Mouse (Mus musculus) liver, postnatal 0 days (tissue): ENCODE measurements at regions not wholly inside any gene's neighbourhood (a gene's known extent, or its start where the extent isn't known, plus 50 kb on each side); places are given as distances from the start of the nearest gene placed in this dataset.

Source experiments
- ATAC-seq: fragments of 200-750 bp; cut with Nextera tagmentation; 2 replicates; pipeline ENCODE4 v1.8.0; 2017; ENCODE audit warnings: mild to moderate bottlenecking, moderate library complexity
- DNase-seq: peaks from one replicate; pipeline ENCODE4 v3.0.0-alpha.2; 2016
- H3K27ac ChIP-seq: fragments of 300-500 bp; sonication (generic); 2 replicates; pipeline ENCODE4 v1.5.1; 2014; ENCODE audit warnings: antibody characterized with exemption, moderate library complexity, mild to moderate bottlenecking, low read depth
- H3K27me3 ChIP-seq: fragments of 300-500 bp; sonication (generic); 2 replicates; pipeline ENCODE4 v1.6.1; 2014; ENCODE audit warnings: low read length, control low read depth, mixed read lengths; ENCODE audit not compliant: insufficient read depth
- H3K36me3 ChIP-seq: fragments of 300-500 bp; sonication (generic); replicated peaks from 2 replicates; pipeline ENCODE4 v1.6.1; 2014; ENCODE audit warnings: mild to moderate bottlenecking, control low read depth, low read length, moderate library complexity, mixed read lengths; ENCODE audit not compliant: insufficient read depth
- H3K4me1 ChIP-seq: fragments of 300-500 bp; sonication (generic); 2 replicates; pipeline ENCODE4 v1.6.1; 2014; ENCODE audit warnings: antibody characterized with exemption, mild to moderate bottlenecking, control low read depth; ENCODE audit not compliant: insufficient read depth
- H3K4me2 ChIP-seq: fragments of 300-500 bp; sonication (generic); 2 replicates; pipeline ENCODE4 v1.6.1; 2014; ENCODE audit warnings: low read depth, mild to moderate bottlenecking, low read length, moderate library complexity, mixed read lengths
- H3K4me3 ChIP-seq: fragments of 300-500 bp; sonication (generic); 2 replicates; pipeline ENCODE4 v1.5.1; 2014; ENCODE audit warnings: low read depth, low read length
- H3K9ac ChIP-seq: fragments of 300-500 bp; sonication (generic); replicated peaks from 2 replicates; pipeline ENCODE4 v1.6.1; 2014; ENCODE audit warnings: mild to moderate bottlenecking, moderate library complexity
- H3K9me3 ChIP-seq: fragments of 300-500 bp; sonication (generic); 2 replicates; pipeline ENCODE4 v1.6.1; 2016; ENCODE audit warnings: mild to moderate bottlenecking, control low read depth, low read length, mixed read lengths
- CTCF ChIP-seq: sonication (generic); IDR thresholded peaks from 2 replicates; pipeline ENCODE4 v1.5.1; 2016; ENCODE audit warnings: antibody characterized with exemption, low read depth
- EP300 ChIP-seq: IDR thresholded peaks from 2 replicates; pipeline ENCODE4 v1.6.1; 2016; ENCODE audit warnings: antibody characterized with exemption, low read depth, mild to moderate bottlenecking
- WGBS: fragments of 180-500 bp; shearing (Covaris S2); extraction: QIAGEN DNeasy Blood & Tissue Kit; methylation state at CpG from one replicate; pipeline ENCODE4 v1.1.7; 2014; ENCODE audit not compliant: insufficient replicate concordance; 5-methylcytosine and 5-hydroxymethylcytosine counted together

DNA sequence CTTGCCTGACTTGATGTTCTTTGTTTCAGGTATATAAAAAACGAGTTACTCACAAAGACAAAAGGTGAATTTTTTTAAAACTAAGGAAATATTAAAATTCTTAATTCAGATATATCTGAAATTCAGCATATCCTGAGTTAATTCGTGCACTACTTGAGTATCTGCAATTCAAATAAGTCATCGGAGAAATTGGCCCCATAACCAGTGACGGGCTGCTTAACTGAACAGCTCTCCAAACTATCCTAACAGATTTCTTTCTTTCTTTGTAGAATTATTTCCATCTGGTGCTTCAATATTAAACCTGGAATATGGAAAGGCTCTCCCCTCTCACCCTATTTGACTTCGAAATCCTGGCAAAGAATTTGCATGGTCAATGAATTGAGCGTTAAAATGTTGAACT lies 202.2 kb upstream of the Cxadr start:
- Histone ChIP-seq H3K4me3 (no peak overlapping the region), H3K9ac (no peak overlapping the region), H3K36me3 (no peaks in the 10 kb centered on the region), H3K9me3 (no peaks in the 10 kb centered on the region), H3K4me1 (no peaks in the 10 kb centered on the region), H3K4me2 (no peak overlapping the region), H3K27me3 (no peaks in the 10 kb centered on the region), H3K27ac (no peak overlapping the region)
- DNase-seq (no peak), ATAC-seq (no peak)
- TF ChIP-seq EP300 (no peak), CTCF (no peak)
- WGBS, result 68% methylated on average over 6 of the region's 6 CpGs

DNA sequence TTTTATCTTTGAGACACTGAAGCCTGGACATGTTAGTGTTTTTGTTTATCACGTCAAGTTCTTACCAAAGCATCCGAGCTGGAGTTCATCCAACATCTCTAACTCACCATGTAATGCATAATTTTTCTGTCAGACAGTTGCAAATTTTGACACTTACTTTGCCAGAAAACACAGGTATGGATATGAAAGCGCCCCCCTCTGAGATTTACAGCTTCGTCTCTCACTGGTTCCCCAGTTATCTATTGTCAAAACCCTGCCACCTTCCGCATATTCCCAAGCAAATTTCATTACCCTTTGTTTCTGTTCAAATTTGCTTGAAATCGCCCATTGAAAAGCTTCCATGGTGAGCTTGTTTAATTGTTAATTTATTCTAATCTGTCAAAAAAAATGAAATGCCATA lies 202.7 kb upstream of the Cxadr start:
- TF ChIP-seq CTCF (no peak), EP300 (no peak)
- Histone ChIP-seq H3K4me3 (no peak overlapping the region), H3K9me3 (no peaks in the 10 kb centered on the region), H3K36me3 (no peaks in the 10 kb centered on the region), H3K4me2 (no peak overlapping the region), H3K4me1 (no peaks in the 10 kb centered on the region), H3K27ac (no peak overlapping the region), H3K27me3 (no peaks in the 10 kb centered on the region), H3K9ac (no peak overlapping the region)
- DNase-seq, result no peak
- 72% methylated on average over 6 of the region's 6 CpGs for WGBS
- no peak for ATAC-seq

DNA sequence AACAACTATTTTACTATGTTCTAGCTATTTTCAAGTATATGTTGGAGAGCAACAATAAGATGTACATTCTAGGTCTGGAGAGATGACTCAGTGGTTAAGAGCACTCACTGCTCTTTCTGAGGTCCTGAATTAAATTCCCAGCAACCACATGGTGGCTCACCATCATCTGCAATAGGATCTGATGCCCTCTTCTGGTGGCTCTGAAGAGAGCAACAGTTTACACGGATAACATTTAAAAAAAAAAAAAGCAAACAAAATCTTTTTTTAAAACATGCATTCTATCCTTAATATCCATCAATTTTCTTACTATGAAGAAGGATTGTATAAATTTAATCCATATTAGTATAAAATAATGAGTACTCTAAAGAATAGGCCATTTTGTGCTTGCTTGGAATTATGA lies 204.7 kb upstream of the Cxadr start:
- no peak for TF ChIP-seq EP300
- TF ChIP-seq CTCF, result no peak; the same call in 1 of the 2 replicates
- no peaks in the 10 kb centered on the region for H3K4me1 ChIP-seq
- no peak overlapping the region for H3K27ac ChIP-seq
- no peak overlapping the region for H3K4me3 ChIP-seq
- no peaks in the 10 kb centered on the region for H3K27me3 ChIP-seq
- no peaks in the 10 kb centered on the region for H3K36me3 ChIP-seq
- H3K9me3 ChIP-seq, result no peaks in the 10 kb centered on the region
- no peak overlapping the region for H3K9ac ChIP-seq
- DNase-seq, result no peak
- no peak overlapping the region for H3K4me2 ChIP-seq
- no peak for ATAC-seq
- WGBS, result 41% methylated on average over 1 of the region's 1 CpGs

DNA sequence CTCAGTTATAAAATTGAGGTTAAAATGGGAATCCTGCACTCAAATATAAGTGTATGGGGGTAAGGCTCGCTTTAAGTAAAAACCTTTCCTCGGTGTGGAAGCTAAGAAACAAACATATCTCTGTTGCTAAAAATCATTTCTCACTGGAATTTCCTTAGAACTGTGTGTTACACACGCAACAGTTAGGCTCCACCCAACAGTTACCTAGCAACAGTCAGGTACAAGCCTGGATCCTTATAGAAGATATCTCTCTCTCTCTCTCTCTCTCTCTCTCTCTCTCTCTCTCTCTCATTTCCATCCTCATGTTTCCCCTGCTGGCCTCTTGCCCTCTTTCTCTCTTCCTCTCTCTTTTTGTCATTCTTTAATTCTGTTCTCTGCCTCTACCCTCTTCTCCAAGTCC lies 211.1 kb upstream of the Cxadr start:
- no peaks in the 10 kb centered on the region for H3K4me1 ChIP-seq
- H3K9ac ChIP-seq, result no peak overlapping the region
- no peak for TF ChIP-seq CTCF
- no peak for TF ChIP-seq EP300
- no peaks in the 10 kb centered on the region for H3K27me3 ChIP-seq
- ATAC-seq (no peak), DNase-seq (no peak)
- H3K9me3 ChIP-seq, result no peaks in the 10 kb centered on the region
- H3K4me2 ChIP-seq, result no peak overlapping the region
- 65% methylated on average over 3 of the region's 3 CpGs for WGBS
- no peak overlapping the region for H3K4me3 ChIP-seq
- no peak overlapping the region for H3K27ac ChIP-seq
- H3K36me3 ChIP-seq, result no peaks in the 10 kb centered on the region

DNA sequence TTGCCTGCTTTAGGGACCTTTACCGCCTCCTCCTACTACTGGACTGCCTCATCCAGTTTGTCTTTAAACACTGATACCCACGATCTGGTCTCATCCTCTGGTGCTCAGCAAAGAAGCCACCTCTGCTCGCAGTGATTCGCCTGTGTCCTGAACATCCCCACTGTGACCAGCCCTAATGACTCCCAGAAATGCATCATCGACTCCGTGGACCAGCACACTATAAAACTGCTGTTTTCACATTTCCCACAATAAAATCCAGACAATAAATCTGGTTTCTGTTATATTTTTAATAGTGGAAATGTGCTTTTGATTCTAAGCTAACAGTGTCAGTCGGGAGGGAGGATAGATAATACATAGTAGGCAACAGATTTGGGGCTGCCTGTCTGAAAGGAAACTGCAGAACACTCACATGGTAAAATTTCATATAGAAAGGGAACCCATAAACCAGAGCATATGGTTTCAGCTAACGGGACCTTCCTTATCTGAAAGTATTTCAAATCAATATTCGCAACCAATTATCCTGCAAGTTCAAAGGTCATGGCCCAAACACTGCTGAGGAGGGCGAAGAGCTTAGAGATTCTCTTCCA lies 233.7 kb upstream of the Cxadr start:
- 67% methylated on average over 10 of the region's 10 CpGs for WGBS
- Histone ChIP-seq H3K9me3 (no peaks in the 10 kb centered on the region), H3K27ac (no peak overlapping the region), H3K4me1 (no peaks in the 10 kb centered on the region), H3K4me2 (no peak overlapping the region), H3K36me3 (no peaks in the 10 kb centered on the region), H3K4me3 (no peak overlapping the region), H3K27me3 (no peaks in the 10 kb centered on the region), H3K9ac (no peak overlapping the region)
- no peak for DNase-seq
- no peak for TF ChIP-seq CTCF
- TF ChIP-seq EP300, result no peak
- no peak for ATAC-seq

DNA sequence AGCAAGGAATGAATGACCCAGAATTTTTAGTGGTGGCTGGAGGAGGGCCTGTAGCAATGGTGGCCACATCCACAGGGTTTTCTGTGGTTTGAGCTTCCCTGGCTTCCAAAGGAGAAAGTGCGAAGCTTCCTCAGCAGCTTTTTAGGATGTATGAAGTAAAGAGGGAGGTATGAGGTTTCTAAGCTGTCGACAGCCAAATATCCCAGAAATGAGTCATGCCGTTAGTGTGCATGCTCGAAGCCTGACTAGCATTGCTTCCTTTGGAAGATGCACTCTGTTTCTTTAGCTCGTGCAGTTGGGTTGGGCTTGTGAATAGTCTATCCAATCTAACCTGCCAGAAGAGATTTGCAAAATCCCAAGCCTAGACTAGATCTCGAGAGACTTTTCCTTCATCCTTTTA lies 240.8 kb upstream of the Cxadr start:
- Histone ChIP-seq H3K9ac (no peak overlapping the region), H3K9me3 (no peaks in the 10 kb centered on the region), H3K4me2 (no peak overlapping the region), H3K36me3 (no peaks in the 10 kb centered on the region), H3K4me1 (no peaks in the 10 kb centered on the region), H3K27me3 (no peaks in the 10 kb centered on the region), H3K4me3 (no peak overlapping the region), H3K27ac (no peak overlapping the region)
- TF ChIP-seq CTCF (no peak), EP300 (no peak)
- ATAC-seq (no peak), DNase-seq (no peak)
- 75% methylated on average over 6 of the region's 6 CpGs for WGBS

DNA sequence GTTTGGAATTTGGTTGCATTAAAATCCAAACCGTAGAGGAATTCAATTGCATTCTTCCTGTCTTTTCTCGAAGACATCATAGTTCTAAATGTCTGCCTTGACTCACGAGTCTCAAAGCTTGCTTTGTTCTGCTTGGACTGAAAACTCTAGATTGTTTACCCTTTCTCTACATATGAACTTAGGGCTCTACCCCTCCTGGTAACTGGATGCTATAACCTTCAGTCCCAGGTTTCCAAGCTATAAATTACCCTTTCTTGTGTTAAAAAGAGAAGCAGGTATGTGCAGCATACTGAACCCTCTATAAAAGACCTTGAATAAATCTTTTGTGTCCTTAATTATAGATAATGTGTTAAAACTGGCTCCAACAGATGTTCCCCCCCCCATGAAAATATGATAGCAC lies 243.7 kb upstream of the Cxadr start:
- H3K9ac ChIP-seq, result no peak overlapping the region
- ATAC-seq (no peak), DNase-seq (no peak)
- 69% methylated on average over 3 of the region's 3 CpGs for WGBS
- no peaks in the 10 kb centered on the region for H3K36me3 ChIP-seq
- TF ChIP-seq CTCF, result no peak
- TF ChIP-seq EP300, result no peak
- H3K9me3 ChIP-seq, result no peaks in the 10 kb centered on the region
- no peak overlapping the region for H3K4me2 ChIP-seq
- no peaks in the 10 kb centered on the region for H3K4me1 ChIP-seq
- no peak overlapping the region for H3K27ac ChIP-seq
- no peak overlapping the region for H3K4me3 ChIP-seq
- H3K27me3 ChIP-seq, result no peaks in the 10 kb centered on the region
